Mouse (Mus musculus) gastrocnemius, postnatal 10 days (tissue): ENCODE data around the gene Snx9. TPM values are rescaled to one million over a fixed set of nuclear protein-coding genes. Genes with fewer than 3 reads are reported as not detected.

Source experiments
- DNase-seq: peaks from one replicate; pipeline ENCODE4 v3.0.0; 2021; ENCODE audit warnings: mixed read lengths
- total RNA-seq, 2 experiments: library from RNA; stranded (reverse); gene quantifications; 2 replicates each; pipeline ENCODE4 v1.2.3; 2021

Gene Snx9
- total RNA-seq, 2 experiments from 2014 or later: 28.2 to 29.8 TPM

GRCm38 (mm10) chr17:5843641-5843990 is 2.5 kb downstream of the Snx9 start:
- no peak for DNase-seq

GRCm38 (mm10) chr17:5845376-5845775 is 4.2 kb downstream of the Snx9 start:
- DNase-seq: no peak

- no peak for DNase-seq
These were observed 5.0 kb downstream of the Snx9 start for GRCm38 (mm10) chr17:5846101-5846500.

- DNase-seq: no peak
These were observed 7.7 kb downstream of the Snx9 start for GRCm38 (mm10) chr17:5848706-5849415.

DNA sequence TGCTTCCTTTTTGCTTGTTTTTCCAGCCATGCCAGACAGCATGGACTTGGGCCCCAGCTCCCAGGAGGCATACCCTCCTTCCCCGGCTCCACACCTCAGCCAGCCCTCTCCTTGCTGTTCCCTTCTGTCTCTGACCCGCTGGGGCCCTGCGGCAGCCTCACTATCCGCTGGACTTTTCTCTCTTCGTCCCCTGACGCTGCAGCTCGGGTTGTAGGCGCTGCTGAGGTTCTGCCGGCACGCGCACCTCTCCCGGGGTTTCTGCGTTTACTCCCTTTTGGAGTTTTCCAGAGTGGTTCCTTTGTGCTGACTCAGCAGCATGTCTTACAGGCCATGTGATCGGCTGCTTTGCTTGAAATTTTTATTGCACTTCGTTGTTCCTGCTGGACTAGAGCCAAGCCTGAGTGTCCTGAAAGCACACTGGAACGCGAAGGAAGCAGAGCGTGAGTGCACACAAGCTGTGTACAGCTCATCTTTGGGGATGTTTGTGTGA is 8.3 kb downstream of the Snx9 start:
- DNase-seq: peak; percentile 67

- DNase-seq: no peak
These were observed 8.9 kb downstream of the Snx9 start for GRCm38 (mm10) chr17:5850031-5850430.

DNA sequence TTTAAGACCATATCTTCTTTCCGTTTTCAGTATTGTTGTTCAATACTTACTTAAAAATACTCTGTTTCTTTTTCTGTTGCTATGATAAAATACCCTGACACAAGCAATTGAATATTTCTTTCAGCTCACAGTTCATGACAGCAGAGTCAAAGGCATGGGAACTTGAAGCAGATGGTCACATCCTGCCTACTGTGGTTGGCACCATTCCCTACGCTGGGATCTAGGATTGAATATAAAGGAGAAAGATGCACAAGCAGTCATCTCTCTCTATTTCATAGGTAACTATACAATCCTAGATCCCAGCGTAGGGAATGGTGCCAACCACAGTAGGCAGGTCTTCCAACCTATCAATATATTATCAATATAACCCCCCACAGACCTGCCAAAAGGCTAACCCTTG is 9.3 kb downstream of the Snx9 start:
- DNase-seq: no peak

GRCm38 (mm10) chr17:5853936-5854335 is 12.8 kb downstream of the Snx9 start:
- peak; percentile 32 for DNase-seq

DNA sequence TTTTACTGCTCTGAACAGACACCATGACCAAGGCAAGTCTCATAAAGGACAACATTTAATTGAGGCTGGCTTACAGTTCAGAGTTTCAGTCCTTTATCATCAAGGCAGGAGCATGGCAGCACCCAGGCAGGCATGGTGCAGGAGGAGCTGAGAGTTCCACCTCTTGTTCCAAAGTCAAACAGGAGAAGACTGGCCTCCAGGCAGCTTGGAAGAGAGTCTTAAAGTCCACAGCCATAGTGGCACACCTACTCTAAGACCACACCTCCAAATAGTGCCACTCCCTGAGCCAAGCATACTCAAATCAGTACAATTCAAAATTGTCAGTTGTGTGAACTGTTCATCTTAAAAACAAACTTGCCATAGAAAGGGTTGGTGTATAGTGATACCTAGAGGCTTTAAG is 14.4 kb downstream of the Snx9 start:
- DNase-seq: no peak

DNA sequence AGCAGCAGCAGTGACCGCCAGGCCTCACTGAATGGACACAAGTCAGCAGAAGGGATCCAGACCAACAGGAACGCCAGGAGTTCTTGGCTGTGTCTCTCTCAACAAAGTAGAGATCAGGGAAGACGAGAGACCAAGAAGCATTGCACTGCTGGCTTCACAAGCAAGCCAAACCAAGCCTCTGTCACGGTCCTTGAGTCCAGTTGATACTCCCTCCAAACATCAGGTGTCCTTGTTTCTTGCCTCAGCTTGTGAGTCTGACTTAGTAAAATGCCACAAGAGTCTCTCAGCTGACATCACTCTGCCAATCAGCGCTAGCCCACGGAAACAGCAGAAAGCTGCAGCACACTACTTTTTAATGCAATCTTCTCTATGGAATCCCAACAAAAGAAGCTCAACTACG is 15.3 kb downstream of the Snx9 start:
- no peak for DNase-seq

DNA sequence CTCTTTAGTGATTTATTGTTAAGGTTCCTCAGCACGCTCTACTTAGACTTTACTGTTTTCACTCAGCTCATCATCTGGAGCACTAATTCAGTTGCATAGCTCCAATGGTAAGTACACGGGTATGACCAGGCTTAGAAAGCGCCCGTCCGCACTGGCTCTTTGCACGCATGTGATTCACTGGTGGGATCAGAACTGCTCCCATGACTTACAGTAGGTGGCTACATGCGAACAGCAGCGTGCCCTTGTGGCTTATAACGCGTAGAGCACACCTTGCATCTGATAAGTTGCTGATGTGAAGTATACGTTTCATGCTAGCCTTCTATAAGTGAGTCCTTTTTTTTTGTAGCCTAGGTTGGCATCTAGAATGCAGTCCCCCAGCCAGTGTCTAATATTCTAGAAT is 16.1 kb downstream of the Snx9 start:
- DNase-seq: no peak

DNA sequence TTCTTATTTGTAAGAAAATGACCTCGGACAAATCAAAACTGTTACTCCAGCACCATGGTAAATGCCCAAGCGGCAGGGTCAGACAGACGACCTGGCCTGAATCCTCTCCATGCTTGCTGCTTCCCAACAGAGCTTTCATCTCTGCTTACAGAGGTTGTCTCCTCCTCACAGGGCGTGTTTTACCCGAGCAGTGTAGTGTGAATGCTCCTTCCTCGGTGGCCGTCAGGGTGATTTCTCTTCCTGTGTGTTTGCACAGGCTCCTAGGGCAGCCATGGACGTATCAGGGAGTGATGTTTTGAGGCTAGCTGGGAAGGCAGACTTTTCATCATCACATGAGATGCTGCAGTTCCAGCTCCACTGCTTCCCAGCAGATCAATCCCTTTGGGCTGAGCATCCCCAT is 17.1 kb downstream of the Snx9 start:
- no peak for DNase-seq

GRCm38 (mm10) chr17:5862285-5862684 is 21.2 kb downstream of the Snx9 start:
- DNase-seq: no peak

- DNase-seq: no peak
These were observed 21.7 kb downstream of the Snx9 start for GRCm38 (mm10) chr17:5862869-5863268.

DNA sequence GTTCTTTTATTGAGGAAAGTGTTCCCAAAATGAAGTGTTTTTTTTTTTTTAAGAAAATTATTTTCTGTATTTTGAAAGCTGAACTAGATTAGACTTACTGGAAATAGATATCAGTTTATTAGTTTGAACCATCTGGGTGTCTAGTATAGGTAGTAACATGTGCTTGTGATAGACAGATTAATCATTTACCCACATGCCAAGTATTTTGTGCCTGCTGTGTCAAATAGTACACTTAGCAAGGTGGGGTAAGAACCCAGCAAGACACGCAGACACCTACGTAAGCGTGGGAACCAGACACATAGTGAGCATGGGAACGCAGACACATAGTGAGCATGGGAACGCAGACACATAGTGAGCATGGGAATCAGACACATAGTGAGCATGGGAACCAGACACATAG is 22.6 kb downstream of the Snx9 start:
- DNase-seq: no peak

GRCm38 (mm10) chr17:5867456-5867855 is 26.3 kb downstream of the Snx9 start:
- DNase-seq: no peak

- DNase-seq: no peak
These were observed 27.3 kb downstream of the Snx9 start for GRCm38 (mm10) chr17:5868319-5869031.

DNA sequence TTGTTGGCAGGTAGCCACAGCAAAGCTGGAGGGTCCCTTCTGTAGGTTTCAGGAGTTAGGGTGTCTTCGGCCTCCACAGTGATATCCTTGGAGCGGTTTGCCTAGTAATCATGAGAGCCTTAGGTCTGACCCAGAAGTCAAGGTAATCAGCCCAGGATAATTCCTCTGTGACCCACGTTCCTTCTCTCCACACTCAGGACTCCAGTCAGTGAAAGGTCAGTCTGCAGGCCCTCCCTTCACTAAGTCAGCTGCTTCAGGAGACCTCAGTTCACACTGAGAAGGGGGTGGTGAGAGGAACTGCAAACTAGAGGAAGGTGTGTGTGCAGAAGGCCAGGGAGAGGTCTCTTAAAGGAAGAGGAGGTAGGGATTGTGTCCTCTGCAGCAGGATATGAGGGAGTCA is 28.3 kb downstream of the Snx9 start:
- no peak for DNase-seq

DNA sequence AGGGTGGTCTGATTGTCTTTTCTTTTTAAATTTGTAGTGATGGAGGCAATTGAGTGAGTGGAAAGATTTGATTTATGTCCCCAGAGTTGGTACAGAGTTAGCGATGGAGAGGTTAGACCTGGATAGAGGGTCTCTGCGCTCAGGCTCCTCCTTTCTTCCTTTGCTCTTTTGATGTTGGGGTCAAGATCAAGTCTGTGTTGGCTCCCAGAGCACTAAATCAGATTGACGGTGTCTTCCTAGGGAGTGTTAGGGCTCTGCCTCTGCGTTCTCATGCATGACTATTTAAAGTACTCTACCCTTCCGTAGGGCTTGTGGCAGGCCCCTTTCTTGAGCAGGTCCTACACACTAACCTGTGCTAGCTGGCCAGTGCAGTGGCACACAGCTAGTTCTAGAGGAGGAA is 28.9 kb downstream of the Snx9 start:
- no peak for DNase-seq

GRCm38 (mm10) chr17:5870696-5871095 is 29.6 kb downstream of the Snx9 start:
- DNase-seq: no peak

DNA sequence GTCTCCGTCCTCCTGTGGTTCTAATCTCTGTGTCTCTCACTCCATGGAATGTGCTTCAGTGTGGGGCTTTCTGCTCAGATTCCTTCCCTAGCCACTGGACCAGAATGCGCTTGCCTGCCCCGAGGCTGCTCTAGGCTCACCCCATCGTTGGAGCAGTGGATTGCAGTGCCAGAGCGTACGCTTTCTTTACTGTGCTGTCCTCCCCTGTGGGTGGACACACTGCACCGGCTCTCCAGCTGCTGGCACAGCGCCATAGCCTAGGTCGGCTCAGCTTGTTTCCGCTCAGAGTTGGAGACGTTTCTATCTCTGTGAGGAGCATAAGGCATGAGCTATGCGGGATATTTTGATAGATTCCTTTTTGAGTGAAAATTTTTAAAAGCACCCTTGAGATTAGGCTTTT is 31.4 kb downstream of the Snx9 start:
- peak; percentile 68 for DNase-seq

DNA sequence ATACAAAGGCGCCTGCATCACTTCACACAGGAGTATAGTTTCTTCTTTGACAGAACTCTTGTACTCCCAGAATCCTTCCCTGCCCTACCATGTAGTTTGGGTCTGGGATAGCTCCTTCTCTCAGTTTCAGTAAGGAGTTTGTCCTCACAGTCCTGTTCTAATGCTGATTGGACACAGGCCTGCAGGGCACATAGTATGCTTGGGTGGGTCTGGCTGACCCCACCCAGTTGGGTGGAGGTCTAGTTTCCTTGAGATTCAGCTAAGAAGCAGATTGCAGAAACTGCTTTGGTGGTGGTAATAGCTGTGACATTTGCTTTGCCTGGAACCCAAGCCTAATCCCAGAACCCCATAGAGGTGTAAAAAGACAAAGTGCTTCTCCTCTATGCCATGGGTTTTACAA is 33.4 kb downstream of the Snx9 start:
- no peak for DNase-seq

GRCm38 (mm10) chr17:5877611-5878157 is 36.6 kb downstream of the Snx9 start:
- no peak for DNase-seq

- DNase-seq: no peak
These were observed 37.7 kb downstream of the Snx9 start for GRCm38 (mm10) chr17:5878878-5879277.
